Mouse (Mus musculus): ENCODE measurements at regions not wholly inside any gene's neighbourhood (a gene's known extent, or its start where the extent isn't known, plus 50 kb on each side); places are given as distances from the start of the nearest gene placed in this dataset.

DNA sequence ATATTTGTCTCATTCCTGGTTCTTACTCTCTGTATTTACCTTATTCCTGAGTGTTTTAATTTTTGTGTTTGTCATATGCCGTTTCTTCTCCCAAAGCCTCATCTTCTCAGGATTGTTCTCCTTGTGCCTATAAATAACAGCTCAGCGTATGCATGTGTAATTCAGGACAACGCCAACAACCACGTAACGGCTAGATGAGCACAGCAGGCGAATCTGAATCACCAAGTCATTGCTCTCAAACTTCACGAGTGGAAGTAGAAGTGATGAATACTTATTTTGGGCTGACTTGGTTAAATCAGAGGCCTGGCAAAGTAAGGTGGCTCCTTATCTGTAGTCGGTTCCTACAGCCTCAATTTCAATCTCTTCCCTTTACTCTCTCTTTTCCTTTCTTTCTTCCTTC, 760.7 kb downstream of the Kcnj3 start:
- no peaks in the 10 kb centered on the region for H3K36me3 ChIP-seq (ENCODE audit: control insufficient read depth, insufficient read depth, low read length)
- no peaks in the 10 kb centered on the region for H3K4me1 ChIP-seq (ENCODE audit: control insufficient read depth, insufficient read depth, low read length)
- TF ChIP-seq POLR2A (IDR thresholded peaks at IDR 0.05; ENCODE audit: extremely low read depth, insufficient read depth, low read length) (no peak), CTCF (IDR thresholded peaks at IDR 0.05; ENCODE audit: low read depth, low read length) (no peak)
- no peaks in the 10 kb centered on the region for H3K27me3 ChIP-seq (ENCODE audit: control insufficient read depth, insufficient read depth, low read length)
- H3K79me2 ChIP-seq (ENCODE audit: control insufficient read depth, insufficient read depth, low read length), result no peaks in the 10 kb centered on the region
- WGBS, result 74% methylated on average over 8 of the region's 8 CpGs
- H3K4me3 ChIP-seq (ENCODE audit: insufficient read depth, low read depth, low read length), result no peak overlapping the region
- H3K9ac ChIP-seq (ENCODE audit: low read depth, low read length), result no peak overlapping the region
- no peak overlapping the region for H3K27ac ChIP-seq (replicated peaks; ENCODE audit: insufficient read depth, low read depth, low read length)
- no peak for DNase-seq (ENCODE audit: extremely low read depth, low read depth, low spot score)

DNA sequence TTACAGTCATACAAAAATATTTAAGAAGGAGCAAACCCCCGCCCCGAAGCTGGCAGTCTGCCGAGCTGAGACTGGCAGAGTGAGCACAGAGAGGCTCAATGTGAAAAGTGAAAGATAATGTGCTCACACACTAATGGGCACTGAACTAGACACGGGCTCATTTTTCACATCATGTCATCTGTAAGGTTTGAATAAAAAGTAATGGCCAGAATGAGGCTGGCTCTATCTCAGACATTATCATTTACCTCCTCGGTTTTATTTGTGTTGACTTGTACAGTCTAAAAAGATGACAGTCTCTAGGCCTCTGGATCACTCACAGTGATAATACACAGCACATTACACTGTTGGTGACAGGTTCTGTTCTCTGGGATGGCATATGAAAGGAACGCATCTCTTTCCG, 791.7 kb downstream of the Kcnj3 start:
- TF ChIP-seq POLR2A (IDR thresholded peaks at IDR 0.05; ENCODE audit: extremely low read depth, insufficient read depth, low read length) (no peak), CTCF (IDR thresholded peaks at IDR 0.05; ENCODE audit: low read depth, low read length) (no peak)
- Histone ChIP-seq H3K36me3 (ENCODE audit: control insufficient read depth, insufficient read depth, low read length) (no peaks in the 10 kb centered on the region), H3K4me3 (ENCODE audit: insufficient read depth, low read depth, low read length) (no peak overlapping the region), H3K4me1 (ENCODE audit: control insufficient read depth, insufficient read depth, low read length) (no peaks in the 10 kb centered on the region), H3K9ac (ENCODE audit: low read depth, low read length) (no peak overlapping the region), H3K79me2 (ENCODE audit: control insufficient read depth, insufficient read depth, low read length) (no peaks in the 10 kb centered on the region), H3K27me3 (ENCODE audit: control insufficient read depth, insufficient read depth, low read length) (no peaks in the 10 kb centered on the region), H3K27ac (replicated peaks; ENCODE audit: insufficient read depth, low read depth, low read length) (no peak overlapping the region)
- 77% methylated on average over 7 of the region's 7 CpGs for WGBS
- no peak for DNase-seq (ENCODE audit: extremely low read depth, low read depth, low spot score)

GRCm38 (mm10) chr2:56233042-56233441, 797.3 kb downstream of the Kcnj3 start:
- H3K79me2 ChIP-seq (ENCODE audit: control insufficient read depth, insufficient read depth, low read length), result no peaks in the 10 kb centered on the region
- TF ChIP-seq CTCF (IDR thresholded peaks at IDR 0.05; ENCODE audit: low read depth, low read length), result no peak
- TF ChIP-seq POLR2A (IDR thresholded peaks at IDR 0.05; ENCODE audit: extremely low read depth, insufficient read depth, low read length), result no peak
- H3K27me3 ChIP-seq (ENCODE audit: control insufficient read depth, insufficient read depth, low read length), result no peaks in the 10 kb centered on the region
- no peaks in the 10 kb centered on the region for H3K36me3 ChIP-seq (ENCODE audit: control insufficient read depth, insufficient read depth, low read length)
- no peak for DNase-seq (ENCODE audit: extremely low read depth, low read depth, low spot score)
- H3K9ac ChIP-seq (ENCODE audit: low read depth, low read length), result no peak overlapping the region
- 56% methylated on average over 1 of the region's 1 CpGs for WGBS
- no peaks in the 10 kb centered on the region for H3K4me1 ChIP-seq (ENCODE audit: control insufficient read depth, insufficient read depth, low read length)
- H3K27ac ChIP-seq (replicated peaks; ENCODE audit: insufficient read depth, low read depth, low read length), result no peak overlapping the region
- no peak overlapping the region for H3K4me3 ChIP-seq (ENCODE audit: insufficient read depth, low read depth, low read length)

- TF ChIP-seq POLR2A (IDR thresholded peaks at IDR 0.05; ENCODE audit: extremely low read depth, insufficient read depth, low read length) (no peak), CTCF (IDR thresholded peaks at IDR 0.05; ENCODE audit: low read depth, low read length) (no peak)
- Histone ChIP-seq H3K4me1 (ENCODE audit: control insufficient read depth, insufficient read depth, low read length) (no peaks in the 10 kb centered on the region), H3K36me3 (ENCODE audit: control insufficient read depth, insufficient read depth, low read length) (no peaks in the 10 kb centered on the region), H3K4me3 (ENCODE audit: insufficient read depth, low read depth, low read length) (no peak overlapping the region), H3K27ac (replicated peaks; ENCODE audit: insufficient read depth, low read depth, low read length) (no peak overlapping the region), H3K9ac (ENCODE audit: low read depth, low read length) (no peak overlapping the region), H3K79me2 (ENCODE audit: control insufficient read depth, insufficient read depth, low read length) (no peaks in the 10 kb centered on the region), H3K27me3 (ENCODE audit: control insufficient read depth, insufficient read depth, low read length) (no peaks in the 10 kb centered on the region)
- no peak for DNase-seq (ENCODE audit: extremely low read depth, low read depth, low spot score)
- 71% methylated on average over 10 of the region's 10 CpGs for WGBS
Observed at GRCm38 (mm10) chr2:56257044-56257954, 821.5 kb downstream of the Kcnj3 start.

DNA sequence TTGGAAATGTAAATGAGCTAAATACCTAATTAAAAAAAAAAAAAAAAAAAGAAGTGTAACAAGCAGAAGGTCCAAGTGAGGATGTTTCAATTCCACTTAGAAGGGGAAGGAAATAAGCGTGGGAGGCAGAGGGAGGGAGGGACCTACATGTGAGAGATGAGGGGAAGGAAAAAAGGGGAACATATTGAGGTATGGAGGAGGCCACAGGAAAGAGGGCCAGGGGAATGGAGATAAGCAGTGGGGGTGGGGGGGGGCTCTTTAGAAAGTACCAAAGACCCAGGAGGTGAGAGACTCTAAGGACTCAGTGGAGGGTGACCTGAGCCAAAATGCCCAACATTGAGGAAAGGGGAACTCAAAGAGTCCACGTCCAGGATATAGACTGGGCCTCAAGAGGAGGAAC, 818.9 kb downstream of the Nr4a2 start:
- no peaks in the 10 kb centered on the region for H3K36me3 ChIP-seq (ENCODE audit: control insufficient read depth, insufficient read depth, low read length)
- H3K79me2 ChIP-seq (ENCODE audit: control insufficient read depth, insufficient read depth, low read length), result no peaks in the 10 kb centered on the region
- H3K27ac ChIP-seq (replicated peaks; ENCODE audit: insufficient read depth, low read depth, low read length), result no peak overlapping the region
- no peaks in the 10 kb centered on the region for H3K27me3 ChIP-seq (ENCODE audit: control insufficient read depth, insufficient read depth, low read length)
- no peak overlapping the region for H3K4me3 ChIP-seq (ENCODE audit: insufficient read depth, low read depth, low read length)
- WGBS, result 68% methylated on average over 2 of the region's 2 CpGs
- H3K9ac ChIP-seq (ENCODE audit: low read depth, low read length), result no peak overlapping the region
- DNase-seq (ENCODE audit: extremely low read depth, low read depth, low spot score), result no peak
- H3K4me1 ChIP-seq (ENCODE audit: control insufficient read depth, insufficient read depth, low read length), result no peaks in the 10 kb centered on the region
- TF ChIP-seq POLR2A (IDR thresholded peaks at IDR 0.05; ENCODE audit: extremely low read depth, insufficient read depth, low read length) (no peak), CTCF (IDR thresholded peaks at IDR 0.05; ENCODE audit: low read depth, low read length) (no peak)

DNA sequence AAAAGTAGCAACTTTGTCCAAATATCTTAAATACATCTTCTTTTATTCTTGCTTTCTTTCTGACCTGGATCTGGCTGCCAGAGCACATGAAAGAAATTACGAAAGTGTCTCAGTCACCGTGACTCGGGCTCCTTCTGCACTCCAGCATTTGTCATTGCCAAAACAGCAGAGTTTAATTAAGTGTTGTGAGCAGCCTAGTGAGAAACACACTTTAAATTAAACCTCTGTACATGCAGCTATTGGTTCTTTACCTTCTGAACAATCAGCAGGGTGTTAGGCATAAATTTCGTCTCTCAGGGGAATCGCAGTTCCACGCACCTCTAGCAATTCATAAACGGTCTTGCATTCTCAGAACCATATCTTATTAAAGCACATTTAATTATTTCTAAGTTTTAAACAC, 802.1 kb downstream of the Nr4a2 start:
- DNase-seq (ENCODE audit: extremely low read depth, low read depth, low spot score), result no peak
- no peak for TF ChIP-seq POLR2A (IDR thresholded peaks at IDR 0.05; ENCODE audit: extremely low read depth, insufficient read depth, low read length)
- no peak for TF ChIP-seq CTCF (IDR thresholded peaks at IDR 0.05; ENCODE audit: low read depth, low read length)
- 84% methylated on average over 7 of the region's 7 CpGs for WGBS

More for the DNA sequence above, 802.1 kb downstream of the Nr4a2 start:
- H3K27ac ChIP-seq (replicated peaks; ENCODE audit: insufficient read depth, low read depth, low read length), result no peak overlapping the region
- H3K4me3 ChIP-seq (ENCODE audit: insufficient read depth, low read depth, low read length), result no peak overlapping the region
- H3K36me3 ChIP-seq (ENCODE audit: control insufficient read depth, insufficient read depth, low read length), result no peaks in the 10 kb centered on the region
- H3K4me1 ChIP-seq (ENCODE audit: control insufficient read depth, insufficient read depth, low read length), result no peaks in the 10 kb centered on the region
- H3K79me2 ChIP-seq (ENCODE audit: control insufficient read depth, insufficient read depth, low read length), result no peaks in the 10 kb centered on the region
- no peaks in the 10 kb centered on the region for H3K27me3 ChIP-seq (ENCODE audit: control insufficient read depth, insufficient read depth, low read length)
- H3K9ac ChIP-seq (ENCODE audit: low read depth, low read length), result no peak overlapping the region
